Mouse (Mus musculus) left cerebral cortex, postnatal 4 days (tissue): ENCODE measurements around the gene Osgep. TPM values are rescaled to one million over a fixed set of nuclear protein-coding genes. Genes with fewer than 3 reads are reported as not detected.
"Not testable (repeated sequence)": the region's sequence is repeated elsewhere in the genome, so short reads cannot be mapped to it uniquely, and the experiment has no call there.

Experiments used
- DNase-seq: peaks from one replicate; pipeline ENCODE4 v3.0.0-alpha.2; 2022
- intact Hi-C: fragments of 180-260 bp; cut with DNase I; formaldehyde crosslinking; loops from one replicate; pipeline ENCODE4 v1.15.1; 2025
- total RNA-seq, 2 experiments: library from RNA; stranded (reverse); gene quantifications; 2 replicates each; pipeline ENCODE4 v1.2.3; 2021

Osgep gene
- total RNA-seq, 2 experiments from 2014 or later = 37.8 to 40.1 TPM

DNA sequence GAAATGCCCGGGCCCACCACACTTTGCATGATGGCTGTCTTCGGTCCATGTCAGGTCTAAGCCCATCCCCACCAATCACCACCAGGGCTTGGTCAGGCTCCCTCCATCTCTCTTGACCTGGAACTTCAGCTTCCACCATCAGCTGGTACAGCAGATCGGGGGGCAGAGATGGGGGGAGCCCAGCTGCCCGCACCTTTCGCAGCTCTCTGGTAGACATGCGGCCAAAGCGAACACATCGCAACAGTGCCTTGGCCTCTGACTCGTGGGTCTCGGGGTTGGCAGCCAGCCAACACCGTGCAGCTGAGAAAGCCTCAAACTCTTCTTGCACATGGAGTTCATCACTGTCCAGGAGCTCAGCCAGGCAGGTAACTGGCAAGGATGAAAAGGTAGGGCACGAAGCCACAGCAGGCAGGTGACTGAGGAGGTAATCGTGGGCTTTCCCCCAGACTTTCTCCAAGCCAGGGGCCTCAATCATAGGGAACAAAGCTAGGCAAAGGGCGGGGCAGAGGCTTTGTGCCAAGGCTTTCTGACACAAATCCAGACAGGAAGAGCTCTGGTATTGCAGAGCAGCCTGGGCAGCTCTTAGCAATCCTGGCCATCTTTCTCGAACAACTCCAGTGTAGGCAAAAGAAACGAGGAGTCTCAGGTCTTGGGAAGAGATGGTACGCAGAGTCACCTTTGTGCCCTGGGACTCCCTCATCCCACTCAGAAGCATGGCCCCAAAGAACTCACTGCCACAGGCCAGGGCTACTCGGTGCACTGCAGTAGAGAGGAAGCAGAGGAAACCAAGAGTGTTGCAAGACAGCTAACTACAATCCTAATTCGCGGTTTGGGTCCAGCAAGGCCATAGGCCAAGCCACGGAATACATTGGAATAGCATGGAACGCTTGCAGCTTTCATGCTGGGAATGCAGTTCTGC is 31.9 kb downstream of the Osgep start:
- intact Hi-C loops = no loop called here
- DNase-seq = peak; percentile 22

DNA sequence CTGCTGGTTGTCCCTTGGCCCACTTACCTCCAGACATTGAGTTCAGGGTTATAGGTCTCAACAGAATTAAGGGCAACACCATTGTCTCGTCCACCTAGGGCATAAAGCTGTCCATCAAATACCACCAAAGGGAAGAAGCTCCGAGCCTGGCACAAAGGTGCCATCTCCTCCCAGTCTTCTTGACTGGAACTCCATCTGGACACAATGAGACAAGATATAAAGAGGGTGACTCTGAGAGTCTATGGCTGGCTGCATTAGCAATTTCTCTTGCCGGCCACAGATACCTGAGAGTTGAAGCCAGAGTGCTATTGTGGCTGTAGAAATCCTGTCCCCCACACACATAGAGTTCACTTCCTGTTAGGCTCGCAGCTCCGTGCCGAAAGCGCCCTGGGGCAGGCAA is 32.6 kb downstream of the Osgep start:
- intact Hi-C loops = no loop called here

DNA sequence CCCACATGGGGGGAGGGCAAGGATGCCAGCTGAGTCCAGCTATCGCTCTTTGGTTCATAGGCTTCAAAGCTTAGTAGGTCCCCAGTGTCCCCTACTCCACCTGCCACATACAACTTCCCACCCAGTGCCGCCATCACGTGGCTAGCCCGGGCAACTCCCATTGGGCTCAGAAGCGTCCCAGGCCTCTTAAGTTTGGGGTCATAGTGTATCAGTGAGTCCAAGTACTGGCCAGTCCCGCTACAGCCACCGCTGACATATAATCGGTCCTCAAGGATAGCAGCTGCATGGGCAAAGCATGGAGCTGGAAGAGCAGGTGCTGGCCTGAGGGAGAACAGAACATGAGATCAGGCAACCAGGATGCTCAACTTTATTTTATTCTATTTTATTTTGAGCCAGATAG is 33.1 kb downstream of the Osgep start:
- no peak for DNase-seq
- intact Hi-C loops = no loop called here

More for the DNA sequence above, 32.6 kb downstream of the Osgep start:
- no peak for DNase-seq

DNA sequence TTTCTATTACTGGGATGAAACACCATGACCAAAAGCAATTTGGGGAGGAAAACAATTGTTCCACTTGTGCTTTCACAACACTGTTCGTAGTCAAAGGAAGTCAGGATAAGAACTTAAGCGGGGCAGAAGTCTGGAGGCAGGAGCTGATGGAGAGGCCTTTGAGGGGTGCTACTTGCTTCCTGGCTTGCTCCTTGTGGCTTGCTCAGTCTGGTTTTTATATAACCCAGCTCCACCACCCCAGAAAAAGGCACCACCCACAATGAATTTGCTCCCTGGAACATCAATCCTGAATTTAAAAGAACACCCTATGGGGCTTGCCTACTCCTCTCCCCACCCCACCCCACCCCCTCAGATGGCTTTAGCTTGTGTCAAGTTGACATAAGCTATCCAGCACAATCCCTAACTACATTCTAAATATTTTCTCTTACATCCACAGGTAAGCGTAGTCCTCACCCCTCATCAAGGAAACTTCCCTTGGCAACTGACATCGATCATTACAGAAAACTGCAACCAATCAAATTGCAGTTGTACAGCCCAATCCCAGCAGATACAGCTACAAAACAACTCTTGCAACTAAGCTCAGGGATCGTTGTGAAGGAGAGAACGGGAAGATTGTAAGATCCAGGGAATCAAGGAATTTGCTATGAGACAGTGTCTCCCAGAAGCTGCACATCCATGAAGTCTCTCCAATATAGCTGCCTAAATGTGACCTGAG is 48.3 kb downstream of the Osgep start:
- DNase-seq = no peak
- intact Hi-C loops = no loop called here

DNA sequence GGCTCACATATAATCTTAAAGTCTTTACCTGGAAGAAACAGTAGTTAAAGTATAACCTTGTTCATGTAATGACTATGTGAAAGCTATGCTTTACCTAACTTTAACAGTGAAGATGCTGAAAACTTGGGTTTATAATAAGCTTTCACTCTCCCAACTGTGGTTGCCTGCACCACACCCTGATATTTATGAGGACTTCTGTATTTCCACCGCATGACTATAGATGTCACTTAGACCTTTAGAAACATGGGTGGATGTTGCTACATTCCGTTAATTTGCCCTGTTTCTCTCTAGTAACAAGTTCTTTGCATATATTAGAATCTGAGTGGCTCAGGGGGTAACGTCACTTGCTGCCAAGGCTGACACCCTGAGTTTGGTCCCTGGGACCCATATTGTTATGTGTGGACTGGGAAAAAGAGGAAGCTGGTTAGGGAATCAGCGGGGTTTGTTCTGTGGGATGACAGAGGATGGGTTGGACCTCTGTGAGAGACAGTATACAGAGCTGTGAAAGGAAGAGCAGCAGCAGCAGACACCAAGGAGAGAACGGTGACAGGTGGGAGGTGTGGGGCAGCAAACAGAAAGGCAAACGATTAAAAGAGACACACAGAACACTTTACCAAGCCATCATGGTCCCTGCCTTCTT is 49.0 kb downstream of the Osgep start:
- intact Hi-C loops = no loop called here
- no peak for DNase-seq

DNA sequence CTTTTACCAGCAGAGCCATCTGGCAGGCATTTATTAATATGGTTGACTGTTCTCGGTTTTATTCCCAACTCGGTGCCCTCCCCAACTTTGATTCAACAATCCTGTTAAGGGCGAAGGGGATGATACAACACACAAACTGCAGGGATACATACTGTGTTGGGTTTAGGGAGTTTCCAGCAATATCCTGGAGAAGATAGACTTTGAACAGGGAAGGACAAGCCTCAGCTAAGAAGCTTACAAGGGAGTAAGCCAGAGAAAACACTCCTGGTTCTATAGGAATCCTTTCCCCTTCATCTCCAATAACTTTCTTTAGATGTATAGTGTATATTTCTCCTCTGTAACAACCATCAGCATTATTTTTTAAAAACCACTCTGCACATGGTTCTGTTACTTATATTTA is 49.5 kb downstream of the Osgep start:
- intact Hi-C loops = no loop called here
- no peak for DNase-seq

DNA sequence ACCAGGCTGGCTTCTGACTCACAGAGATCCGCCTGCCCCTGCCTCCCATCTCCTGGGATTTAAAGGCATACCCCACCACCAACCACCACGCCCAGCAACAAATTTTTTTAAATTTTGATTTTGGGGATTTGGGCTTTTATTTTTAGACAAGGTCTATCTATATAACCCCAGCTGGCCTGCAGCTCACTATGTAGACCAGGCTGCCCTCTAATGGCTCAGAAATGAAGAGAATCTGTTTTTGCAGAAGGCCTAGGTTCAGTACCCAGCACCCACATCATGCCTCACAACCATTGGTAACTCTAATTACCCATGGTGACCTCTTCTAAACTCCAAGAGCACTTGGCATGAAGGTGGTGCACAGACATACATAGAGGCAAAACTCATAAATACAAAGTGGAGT is 53.4 kb downstream of the Osgep start:
- intact Hi-C loops = no loop called here
- DNase-seq = no peak

DNA sequence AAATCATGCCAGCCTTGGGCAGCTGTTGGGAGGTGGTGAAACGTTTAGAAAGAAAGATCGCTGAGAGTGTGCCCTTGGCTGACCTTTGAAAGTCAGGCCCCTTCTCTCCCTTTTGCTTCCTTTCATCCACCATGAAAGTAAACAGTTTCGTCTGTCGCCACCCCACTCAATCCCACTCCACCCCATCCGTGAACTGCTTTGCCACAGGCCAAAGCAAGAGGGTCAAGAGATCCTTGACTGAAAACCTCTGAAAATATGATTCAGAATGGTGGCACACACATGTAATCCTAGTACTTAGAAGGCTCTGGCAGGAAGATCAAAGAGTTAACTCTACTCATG is 53.9 kb downstream of the Osgep start:
- DNase-seq = no peak
- intact Hi-C loops = no loop called here

DNA sequence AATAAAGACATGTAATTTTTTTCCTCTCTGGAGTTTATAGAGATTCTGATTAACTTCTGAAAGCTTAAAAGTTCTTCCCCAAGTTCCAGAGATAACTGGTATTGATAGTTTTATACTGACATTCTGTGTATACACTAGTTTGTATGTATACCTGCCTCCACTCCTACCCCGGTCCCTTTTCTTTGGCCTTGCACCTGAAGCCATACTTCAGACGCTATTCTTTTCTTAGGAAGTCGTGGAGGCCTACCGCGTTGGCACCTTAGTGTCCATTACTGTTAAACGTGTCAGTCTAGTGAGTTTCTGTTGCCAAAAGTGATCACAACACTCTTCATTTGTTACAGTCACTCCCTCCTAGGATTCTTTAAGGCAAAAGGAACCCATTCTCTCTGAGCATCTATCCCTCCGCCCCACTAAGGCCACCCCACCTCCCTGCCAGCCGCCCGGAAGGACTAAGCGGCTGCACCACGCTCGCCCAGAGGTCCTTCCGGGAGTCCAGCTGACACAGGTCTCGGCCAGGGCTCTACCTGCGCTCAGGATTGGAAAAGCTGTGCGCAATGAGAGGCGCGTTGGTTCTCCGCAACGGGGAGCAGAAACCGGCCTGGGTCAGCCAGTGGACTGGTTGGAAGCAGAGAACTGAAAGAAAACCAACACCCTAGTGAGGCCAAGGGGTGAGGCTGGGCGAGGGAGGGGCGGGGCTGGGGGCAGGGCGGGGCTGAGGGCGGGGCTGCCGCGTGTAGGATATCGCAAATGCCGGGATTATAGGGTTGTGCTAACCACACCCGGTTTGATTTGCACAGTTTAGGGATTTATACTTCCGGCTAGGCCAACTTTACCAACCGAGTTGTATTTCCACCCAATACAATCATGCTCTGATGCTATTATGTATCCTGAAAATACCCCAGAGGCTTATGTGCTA is 54.5 kb downstream of the Osgep start, which contains the start of gene Tep1:
Tep1 (minus strand) TSS at position 672 of the 916 bp plus-strand sequence.
- peak; percentile 64 for DNase-seq
- intact Hi-C loops = no loop called here

DNA sequence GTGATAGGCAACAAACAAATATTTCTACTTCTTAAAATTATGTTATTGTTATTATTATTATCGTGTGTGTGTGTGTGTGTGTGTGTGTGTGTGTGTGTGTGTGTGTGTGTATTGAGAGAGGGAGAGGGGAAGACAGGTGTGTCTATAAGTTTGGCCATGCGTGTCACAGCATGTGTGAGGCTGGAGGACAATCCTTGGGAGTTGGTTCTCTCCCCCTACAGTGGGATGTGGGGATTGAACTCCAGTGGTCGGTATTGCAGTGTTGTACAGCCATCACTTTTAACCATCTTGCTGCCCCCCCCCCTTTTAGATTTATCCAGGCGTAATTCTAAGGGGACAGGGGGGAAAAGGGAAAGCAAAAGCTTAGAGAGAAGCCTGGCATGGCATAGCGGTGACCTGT is 56.0 kb downstream of the Osgep start:
- intact Hi-C loops = no loop called here
- DNase-seq = no peak

DNA sequence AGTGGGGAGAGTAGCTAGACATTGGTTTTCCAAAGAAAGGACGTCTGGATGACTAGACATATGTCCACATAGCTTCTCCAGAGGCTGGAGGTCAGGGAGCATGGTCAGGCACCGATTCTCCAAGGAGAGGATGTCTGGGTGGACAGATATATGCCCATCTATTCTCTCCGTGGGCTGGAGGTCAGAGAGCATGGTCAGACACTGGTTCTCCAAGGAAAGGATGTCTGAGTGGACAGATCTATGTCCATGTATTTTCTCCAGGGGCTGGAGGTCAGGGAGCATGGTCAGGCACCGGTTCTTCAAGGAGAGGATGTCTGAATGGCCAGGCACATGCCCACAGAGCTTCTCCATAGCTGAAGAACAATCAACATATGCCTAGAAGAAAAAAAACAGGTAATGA is 56.5 kb downstream of the Osgep start:
- intact Hi-C loops = no loop called here
- no peak for DNase-seq

DNA sequence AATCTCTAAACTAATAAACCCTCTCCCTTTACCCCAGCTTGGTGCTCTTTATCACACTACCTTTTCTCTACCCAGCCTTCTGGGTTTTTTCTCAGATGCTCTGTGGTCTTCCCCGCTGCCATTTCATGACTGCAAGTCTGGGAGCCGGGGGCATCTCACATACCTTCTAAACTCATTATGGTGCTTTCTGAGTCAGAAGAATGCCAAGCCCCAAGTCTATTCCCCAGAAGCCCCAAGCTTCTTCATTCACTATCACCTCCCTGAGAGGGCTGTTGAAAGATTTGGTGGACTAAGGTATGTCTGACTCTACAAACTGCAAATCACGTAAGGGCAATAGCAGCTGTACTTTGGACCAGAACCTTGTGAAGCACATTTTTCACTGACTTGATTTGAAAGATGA is 57.7 kb downstream of the Osgep start:
- intact Hi-C loops = no loop called here
- no peak for DNase-seq

DNA sequence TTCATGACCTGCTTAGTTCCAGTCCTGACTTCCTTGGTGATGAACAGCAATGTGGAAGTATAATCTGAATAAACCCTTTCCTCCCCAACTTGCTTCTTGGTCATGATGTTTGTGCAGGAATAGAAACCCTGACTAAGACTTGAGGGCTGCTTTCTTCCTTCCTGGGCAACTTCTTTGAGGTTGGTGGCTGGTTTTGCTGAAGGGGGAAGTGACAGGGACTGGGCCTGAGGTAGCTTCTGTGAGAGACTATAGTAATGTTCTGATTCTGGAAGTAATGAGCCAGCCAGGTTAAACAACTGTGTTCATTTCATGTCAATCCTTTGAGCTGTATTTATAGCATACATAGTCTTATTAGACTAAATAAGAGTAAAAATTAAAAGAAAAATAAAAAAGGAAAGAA is 59.7 kb downstream of the Osgep start:
- intact Hi-C loops, DNase-seq: not testable (repeated sequence)

DNA sequence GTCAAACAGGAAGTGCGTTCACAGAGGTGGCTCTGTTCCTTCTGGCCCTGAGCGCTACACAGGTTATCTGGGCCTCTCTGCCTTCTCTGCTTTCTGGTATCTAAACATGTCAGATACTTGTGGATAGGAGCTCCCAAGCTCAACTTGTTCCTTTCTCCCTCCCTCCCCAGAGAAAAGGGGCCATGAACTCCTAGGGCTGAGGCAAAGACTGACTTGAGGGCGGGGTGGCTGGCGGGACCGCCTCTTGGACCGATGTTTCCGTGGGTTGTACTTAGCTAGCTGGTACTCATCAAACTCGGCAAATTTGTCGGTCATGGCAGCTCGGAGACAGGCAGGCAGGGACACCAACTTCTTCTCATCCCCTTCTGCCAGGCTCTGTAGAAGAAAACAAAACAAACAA is 62.1 kb downstream of the Osgep start:
- intact Hi-C loops = no loop called here
- no peak for DNase-seq

Other genes with a start within 250 kb of the Osgep start
- gene Olfr747, start 231.7 kb downstream of the Osgep start, total RNA-seq = not detected
- not detected for gene Olfr748, start 217.5 kb downstream of the Osgep start, total RNA-seq
- not detected for gene Olfr749, start 179.8 kb downstream of the Osgep start, total RNA-seq
- 10 to 100 TPM; 79.6 to 89.0 TPM for gene Ttc5, start 139.4 kb downstream of the Osgep start, total RNA-seq
- gene Ccnb1ip1, start 117.2 kb downstream of the Osgep start, total RNA-seq = under 1 TPM in 1 of 2 experiments, not detected in 1; 0.58 TPM
- gene Parp2, start 117.1 kb downstream of the Osgep start, total RNA-seq = 10 to 100 TPM; 33.5 to 35.3 TPM
- 1 to 10 TPM; 1.6 to 3.4 TPM for gene Tep1, start 54.3 kb downstream of the Osgep start, total RNA-seq
- gene Klhl33, start 27.4 kb downstream of the Osgep start, total RNA-seq = 1 to 10 TPM; 1.3 to 1.7 TPM
- gene Apex1, start 75 bp upstream of the Osgep start, total RNA-seq = 10 to 100 TPM; 78.9 to 83.2 TPM
- gene Pip4p1, start 6.0 kb upstream of the Osgep start, total RNA-seq = 10 to 100 TPM; 72.8 to 76.0 TPM
- 10 to 100 TPM in 1 of 2 experiments, 1 to 10 TPM in 1; 9.3 to 11.6 TPM for gene Pnp, start 6.2 kb upstream of the Osgep start, total RNA-seq
- 10 to 100 TPM in 1 of 2 experiments, 1 to 10 TPM in 1; 8.0 to 10.6 TPM for gene Gm49342, start 19.6 kb upstream of the Osgep start, total RNA-seq
- gene Pnp2, start 31.1 kb upstream of the Osgep start, total RNA-seq = 1 to 10 TPM in 1 of 2 experiments, under 1 TPM in 1; 0.78 to 1.0 TPM
- gene Rnase10, start 82.9 kb upstream of the Osgep start, total RNA-seq = under 1 TPM in 1 of 2 experiments, not detected in 1; 0.24 TPM
- not detected for gene Rnase9, start 117.0 kb upstream of the Osgep start, total RNA-seq
- not detected for gene Rnase11, start 125.3 kb upstream of the Osgep start, total RNA-seq
- gene Rnase12, start 132.8 kb upstream of the Osgep start, total RNA-seq = not detected
- gene Olfr750, start 149.5 kb upstream of the Osgep start, total RNA-seq = not detected
- 10 to 100 TPM; 10.3 to 11.0 TPM for gene Rnase4, start 166.2 kb upstream of the Osgep start, total RNA-seq
- 1 to 10 TPM; 2.1 TPM for gene Ang, start 166.3 kb upstream of the Osgep start, total RNA-seq
- gene Eddm3b, start 189.5 kb upstream of the Osgep start, total RNA-seq = not detected
- under 1 TPM in 1 of 2 experiments, not detected in 1; 0.32 TPM for gene Rnase6, start 199.0 kb upstream of the Osgep start, total RNA-seq
- under 1 TPM in 1 of 2 experiments, not detected in 1; 0.48 TPM for gene Rnase1, start 221.9 kb upstream of the Osgep start, total RNA-seq
- gene Rnase2b, start 237.4 kb upstream of the Osgep start, total RNA-seq = not detected